Mouse (Mus musculus): ENCODE data around the gene Ano6.

Ano6 gene

DNA sequence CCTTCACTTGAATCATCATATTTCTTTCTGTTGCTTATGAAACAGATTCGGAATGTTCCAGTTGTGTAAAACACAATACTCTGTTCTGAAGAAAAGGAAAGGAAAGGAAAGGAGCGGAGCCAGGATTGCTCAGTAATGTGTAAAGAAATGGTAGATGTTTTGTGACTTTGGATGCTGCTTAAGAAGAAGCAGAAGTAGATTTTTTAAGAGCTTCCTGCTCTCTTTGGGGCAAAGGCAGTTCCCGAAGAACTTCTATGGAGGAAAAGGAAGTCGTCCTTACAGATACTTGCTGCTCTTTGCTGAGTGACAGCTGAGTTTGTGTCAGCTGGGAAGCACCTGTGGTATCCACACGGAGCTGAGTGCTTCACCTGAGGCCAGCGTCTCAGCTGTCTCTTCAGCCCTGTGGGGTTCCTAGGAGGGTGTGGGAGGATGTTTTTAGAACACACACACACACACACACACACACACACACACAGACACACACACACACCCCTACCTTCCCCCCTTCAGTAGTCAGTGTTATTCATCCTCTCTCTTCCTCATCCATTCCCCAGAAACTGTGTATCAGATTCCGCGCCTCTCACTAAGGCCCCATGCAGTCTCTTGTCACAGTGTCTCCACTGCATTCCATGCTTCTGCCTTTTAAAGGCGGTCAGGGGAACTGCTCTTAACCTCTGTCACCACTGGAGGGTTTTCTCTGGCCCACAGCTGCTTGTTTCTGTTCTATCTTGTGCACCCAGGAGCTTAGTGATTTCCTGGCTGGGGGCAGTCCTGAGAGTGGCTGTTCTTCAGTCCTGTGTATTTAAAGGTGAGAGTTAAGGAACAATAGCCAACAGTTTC lies 6.7 kb downstream of the Ano6 start:
- no peak for DNase-seq (ENCODE audit: low read depth, low spot score)

DNA sequence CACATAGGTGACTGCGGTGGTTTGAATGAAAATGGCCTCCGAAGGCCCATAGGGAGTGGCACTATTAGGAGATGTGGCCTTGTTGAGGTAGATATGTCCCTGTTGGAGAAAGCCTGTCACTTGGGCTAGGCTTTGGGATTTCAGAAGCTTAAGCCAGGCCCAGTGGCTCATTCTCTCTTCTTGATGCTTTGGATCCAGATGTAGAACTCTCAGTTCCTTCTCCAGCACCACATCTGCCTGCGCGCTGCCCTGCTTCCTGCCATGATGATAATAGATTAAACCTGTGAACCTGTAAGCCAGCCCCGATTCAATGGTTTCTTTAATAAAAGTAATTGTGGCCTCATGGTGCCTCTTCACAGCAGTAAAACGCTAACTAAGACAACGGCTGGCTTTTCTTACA lies 7.6 kb downstream of the Ano6 start:
- no peak for DNase-seq (ENCODE audit: low read depth, low spot score)

DNA sequence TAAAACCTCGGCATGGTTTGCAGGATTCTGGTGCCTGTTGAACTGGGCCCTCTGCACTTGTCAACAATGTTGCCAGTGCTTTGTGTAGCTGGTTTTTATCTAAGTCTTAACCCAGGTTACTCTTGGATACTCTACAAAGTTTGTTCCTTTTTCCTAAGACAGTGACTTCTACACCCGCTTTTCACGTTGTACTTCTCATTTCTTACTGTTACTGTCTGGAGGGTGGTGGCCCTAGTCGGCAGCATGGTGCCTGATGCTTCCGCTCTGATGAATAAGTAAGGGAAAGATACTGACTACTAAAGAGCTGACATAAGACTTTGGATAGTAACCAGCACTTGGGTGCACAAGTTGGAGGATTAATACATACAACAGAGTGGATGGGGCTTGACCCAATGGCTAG lies 9.0 kb downstream of the Ano6 start:
- no peak for DNase-seq (ENCODE audit: low read depth, low spot score)

DNA sequence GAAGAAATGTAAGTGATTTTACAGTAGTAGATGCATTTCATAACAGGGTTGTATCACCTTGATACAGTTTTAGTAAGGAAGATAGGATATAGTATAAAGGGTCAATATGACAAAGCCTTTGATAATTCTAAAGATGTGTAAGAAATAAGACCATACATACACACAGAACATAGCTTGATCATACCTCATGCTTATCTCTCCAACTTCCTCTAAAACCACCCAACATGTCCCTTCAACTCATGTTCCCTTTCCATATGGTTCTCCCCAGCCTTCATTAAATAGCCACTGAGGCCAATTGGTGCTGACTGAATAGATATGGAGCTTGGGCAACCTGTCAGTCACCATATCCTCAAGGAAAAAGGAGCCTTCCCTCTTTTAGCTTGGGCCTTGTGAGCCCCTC lies 9.4 kb downstream of the Ano6 start:
- DNase-seq (ENCODE audit: low read depth, low spot score) = no peak

DNA sequence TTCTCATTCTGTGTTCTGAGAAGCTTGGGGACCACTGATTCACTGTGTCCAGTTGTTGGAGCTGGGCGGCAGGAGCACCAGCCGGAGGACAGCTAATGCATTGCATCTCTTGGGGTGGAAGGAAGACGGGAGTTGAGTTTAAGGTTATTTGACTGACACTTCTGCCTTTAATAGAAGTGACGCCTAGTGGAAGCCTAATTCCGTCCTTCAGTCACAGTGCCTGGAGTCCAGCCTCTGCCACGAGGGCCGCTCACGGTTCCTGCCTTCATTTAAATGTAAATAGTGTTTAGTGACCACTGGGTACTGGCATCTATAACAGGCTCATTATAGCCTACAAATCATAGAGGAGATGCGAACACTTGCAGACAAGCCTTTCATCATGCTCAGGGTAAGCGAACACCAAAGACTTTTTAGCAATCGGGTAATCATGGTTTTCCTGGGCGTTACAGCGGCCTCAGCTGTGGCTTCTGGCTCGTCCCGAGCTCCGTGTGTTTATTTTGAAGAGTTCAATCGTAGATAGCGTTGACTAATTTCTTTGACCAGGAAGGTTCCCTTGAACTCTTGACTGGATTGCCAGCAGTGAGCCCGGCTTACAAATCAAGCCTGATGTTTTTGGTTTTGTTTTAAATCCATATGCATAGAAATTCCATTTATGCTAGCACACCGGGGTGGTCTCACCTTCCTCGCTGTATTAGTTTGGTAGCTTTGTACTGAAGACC lies 10.8 kb downstream of the Ano6 start:
- DNase-seq (ENCODE audit: low read depth, low spot score) = no peak

DNA sequence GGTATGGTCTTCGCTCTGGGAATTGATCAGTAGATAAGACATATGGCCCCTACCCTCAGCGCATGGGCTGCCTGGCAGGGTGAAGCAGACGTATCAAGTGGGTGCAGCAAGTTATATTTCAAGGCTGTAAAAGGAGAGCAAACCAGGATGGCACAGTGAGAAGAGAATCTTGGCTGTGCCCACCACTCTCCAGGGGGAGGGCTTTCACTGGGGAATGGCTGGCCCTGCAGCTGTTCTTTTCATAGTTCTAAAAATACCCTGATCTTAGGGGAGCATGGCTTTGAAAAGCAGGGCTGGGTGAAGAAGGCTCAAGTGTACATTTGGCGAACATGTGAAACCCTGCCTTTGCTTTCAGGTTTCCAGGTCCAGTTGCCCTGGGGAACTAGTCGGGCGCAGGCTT lies 11.5 kb downstream of the Ano6 start:
- no peak for DNase-seq (ENCODE audit: low read depth, low spot score)

DNA sequence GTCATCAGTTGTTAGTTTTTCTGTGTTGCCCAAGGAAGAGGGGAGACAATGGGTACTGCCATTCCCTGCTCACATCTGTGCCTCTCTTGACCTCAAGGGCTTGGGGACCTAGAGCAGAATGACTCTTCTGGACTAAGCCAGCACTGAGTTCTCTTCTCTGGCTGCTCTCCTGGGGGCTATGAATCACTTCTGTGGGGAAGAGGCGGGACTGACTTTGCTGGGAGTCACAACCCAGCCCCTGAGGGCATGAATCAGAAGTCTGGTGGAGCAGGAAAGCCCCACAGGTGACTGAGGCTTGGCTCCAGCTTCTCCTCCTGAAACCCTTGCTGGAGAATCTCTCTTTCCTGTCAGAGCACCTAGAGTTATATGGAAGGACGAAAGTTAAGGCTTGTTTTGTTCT lies 12.1 kb downstream of the Ano6 start:
- no peak for DNase-seq (ENCODE audit: low read depth, low spot score)

DNA sequence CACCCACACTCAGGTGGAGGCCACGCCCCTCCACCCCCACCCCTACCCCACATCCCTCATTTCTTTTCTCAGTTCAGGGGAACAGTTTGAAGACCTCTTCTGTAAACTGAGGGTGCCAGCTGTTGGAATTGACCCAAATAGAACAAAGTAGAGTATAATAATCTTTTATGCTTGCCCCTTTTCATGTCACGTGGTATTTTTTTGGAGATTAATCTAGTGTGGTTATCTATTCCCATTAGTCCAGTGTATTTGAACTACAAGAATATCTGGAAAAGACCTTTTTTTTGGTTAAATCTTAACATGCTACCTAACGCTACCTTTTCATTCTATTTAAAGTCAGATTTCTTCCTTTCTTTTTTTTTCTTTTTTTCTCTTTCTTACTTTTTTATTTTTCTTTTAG lies 12.8 kb downstream of the Ano6 start:
- no peak for DNase-seq (ENCODE audit: low read depth, low spot score)

DNA sequence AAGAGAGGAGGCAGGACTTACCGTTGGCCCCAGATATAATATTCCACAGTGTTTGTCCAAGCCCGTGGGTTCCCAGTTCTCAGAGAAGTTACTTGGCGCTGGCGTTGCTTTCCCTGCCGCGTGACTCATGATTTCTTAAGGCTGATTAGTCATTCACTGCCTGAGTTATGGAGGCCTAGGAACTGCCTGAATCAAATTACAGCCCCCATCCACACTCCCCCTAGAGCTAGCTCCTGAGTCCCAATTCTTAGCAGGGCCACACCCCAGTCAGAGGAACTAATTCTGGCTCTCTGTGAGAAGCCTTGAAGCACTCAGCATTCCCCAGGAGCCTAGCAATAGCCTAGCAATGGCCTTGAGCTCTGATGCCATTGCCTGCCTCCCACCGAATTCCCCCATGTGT lies 13.6 kb downstream of the Ano6 start:
- no peak for DNase-seq (ENCODE audit: low read depth, low spot score)

DNA sequence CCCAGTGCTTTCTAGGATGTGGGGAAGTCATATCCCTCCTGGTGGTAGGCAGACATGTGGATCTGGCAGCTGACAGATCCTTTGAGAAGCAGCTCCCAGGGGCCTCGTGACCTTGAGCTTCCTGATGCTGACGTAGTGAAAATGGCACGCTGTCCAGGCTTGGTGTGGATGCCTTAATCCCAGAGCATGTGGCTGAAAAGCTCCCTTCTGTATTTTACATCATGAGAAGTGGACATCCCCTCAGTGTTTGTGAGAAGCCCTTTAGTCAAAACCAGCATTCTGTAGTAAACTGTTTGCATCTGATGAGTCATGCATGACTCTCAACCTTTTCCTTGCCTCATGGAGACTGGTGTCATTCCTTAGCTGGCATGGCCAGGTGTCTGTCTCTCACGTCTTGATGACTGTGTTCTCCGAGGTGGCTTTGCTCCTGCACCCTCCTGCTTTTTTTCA lies 14.4 kb downstream of the Ano6 start:
- no peak for DNase-seq (ENCODE audit: low read depth, low spot score)

DNA sequence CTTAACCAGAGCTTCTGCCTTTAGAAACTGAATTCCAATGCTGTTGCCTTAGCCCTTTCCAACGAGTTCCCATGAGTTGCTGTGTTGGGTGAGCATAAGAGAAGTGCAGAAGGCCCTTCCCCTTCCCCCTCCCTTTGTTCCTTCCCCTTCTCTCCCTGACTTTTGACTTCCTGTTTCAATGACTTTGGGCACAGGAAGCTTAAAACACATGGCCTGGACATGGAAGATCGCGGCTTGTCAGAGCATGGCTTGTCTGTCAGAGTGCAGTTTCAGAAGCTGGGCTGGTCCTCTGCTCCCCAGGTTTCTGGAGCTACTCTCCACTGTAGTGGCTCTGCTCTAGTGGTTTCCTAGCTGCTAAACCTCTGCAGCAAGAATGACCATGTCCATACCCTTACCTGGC lies 17.3 kb downstream of the Ano6 start:
- DNase-seq (ENCODE audit: low read depth, low spot score) = no peak

DNA sequence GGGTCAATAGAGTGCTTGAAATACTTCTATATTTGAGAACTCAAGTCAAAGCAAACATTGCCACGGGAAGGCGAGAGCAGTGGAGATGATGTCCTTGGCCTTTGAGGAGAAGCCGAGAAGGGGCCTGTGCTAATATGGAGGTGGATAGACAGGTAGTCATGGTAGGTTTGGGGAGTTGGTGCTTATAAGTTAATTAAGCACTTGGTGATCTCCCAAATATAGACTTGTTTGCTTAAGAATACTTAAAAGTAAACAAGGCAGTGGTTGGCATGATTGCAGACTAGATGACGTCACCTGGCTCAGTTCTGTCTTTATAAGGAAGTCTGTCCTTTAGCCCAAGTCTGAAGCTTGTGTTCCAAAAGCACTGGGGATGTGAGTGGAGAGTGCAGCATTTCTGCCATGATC lies 19.7 kb downstream of the Ano6 start:
- DNase-seq (ENCODE audit: low read depth, low spot score) = no peak

DNA sequence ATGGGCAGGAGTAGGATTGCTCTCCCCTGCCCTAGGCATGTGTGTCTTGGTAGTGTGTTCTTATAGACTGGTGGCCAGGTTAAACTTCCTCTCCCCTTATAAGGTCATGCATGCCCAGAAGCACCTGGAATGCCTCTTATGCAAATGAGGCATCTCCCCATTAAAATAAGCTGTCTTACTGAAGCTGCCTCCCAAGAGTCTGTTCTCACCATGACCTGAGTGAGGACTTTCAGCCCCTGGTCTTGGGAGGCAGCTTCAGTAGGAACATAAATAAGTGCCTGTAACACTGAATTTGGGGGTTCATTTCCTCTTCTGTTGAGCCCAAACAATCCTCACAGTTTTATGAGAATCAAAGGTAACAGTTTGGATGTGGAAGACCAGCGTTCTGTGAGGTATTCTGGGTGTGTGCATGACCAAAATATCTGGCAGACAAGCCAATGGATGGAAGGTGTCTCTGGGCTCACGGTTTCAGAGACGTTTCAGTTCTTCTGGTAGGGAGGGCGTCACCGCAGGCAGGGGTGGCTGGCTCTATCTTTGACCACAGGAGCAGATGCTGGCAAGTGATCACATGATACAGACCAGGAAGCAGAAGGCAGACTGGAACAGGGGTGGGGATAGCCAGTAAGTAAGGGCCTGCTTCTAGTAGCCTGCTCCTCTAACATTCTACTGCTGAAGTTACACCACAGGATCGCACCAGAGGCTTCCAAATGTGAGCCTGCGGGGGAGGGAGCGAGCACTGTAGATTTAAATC lies 22.4 kb downstream of the Ano6 start:
- no peak for DNase-seq (ENCODE audit: low read depth, low spot score)

DNA sequence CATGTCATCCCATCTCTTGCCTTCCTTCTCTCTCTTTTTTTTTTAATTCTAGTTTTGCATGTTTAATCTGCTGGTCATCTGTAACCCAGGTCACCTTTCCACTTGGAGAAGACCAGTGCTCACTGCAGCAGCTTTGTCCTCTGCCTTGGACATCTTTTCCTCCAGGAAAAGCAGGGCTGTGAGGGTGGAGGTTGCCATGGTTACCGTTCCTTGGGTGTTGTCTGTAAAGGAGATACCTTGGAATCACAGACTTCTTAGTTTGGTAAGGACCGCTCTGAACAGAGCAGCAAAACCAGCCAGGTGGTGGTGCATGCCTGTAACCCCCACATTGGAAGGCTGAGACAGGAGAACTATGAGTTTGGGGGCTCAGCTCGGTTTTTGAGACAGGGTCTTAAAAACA lies 26.9 kb downstream of the Ano6 start:
- no peak for DNase-seq (ENCODE audit: low read depth, low spot score)

DNA sequence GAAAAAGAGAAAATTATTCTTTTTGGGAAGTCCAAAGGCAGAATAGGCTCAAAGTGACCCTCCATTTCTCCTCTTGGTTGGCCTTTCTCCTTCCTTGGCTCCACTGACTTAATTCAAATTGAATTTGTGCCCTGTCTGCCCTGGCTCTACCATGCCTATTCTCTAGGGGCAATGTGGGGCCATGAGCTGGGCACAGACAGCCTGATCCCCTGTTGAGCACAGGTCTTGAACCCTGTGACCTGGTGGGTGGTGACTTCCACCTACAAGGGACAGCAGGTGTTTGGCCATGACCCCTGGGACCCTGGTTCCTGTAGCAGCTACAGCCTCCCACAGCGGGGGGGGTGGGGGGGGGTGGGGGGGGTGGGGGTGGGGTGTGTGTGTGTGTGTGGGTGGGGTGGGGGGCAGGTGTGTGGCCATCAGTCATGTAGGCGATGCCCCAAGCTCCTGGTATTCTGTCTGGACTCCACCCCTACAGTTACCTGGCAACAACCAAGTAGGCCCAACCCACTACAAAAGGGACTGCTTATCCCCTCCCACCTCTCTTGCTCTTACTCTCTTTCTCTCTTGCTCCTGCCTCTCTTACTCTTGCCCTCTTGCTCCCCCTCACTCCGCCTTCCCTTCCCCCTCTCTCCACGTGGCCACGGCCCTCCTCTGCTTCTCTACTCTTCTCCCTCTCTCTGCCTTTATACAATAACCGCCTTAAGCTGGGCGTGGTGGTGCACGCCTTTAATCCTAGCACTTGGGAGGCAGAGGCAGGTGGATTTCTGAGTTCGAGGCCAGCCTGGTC lies 28.8 kb downstream of the Ano6 start:
- DNase-seq (ENCODE audit: low read depth, low spot score) = no peak

DNA sequence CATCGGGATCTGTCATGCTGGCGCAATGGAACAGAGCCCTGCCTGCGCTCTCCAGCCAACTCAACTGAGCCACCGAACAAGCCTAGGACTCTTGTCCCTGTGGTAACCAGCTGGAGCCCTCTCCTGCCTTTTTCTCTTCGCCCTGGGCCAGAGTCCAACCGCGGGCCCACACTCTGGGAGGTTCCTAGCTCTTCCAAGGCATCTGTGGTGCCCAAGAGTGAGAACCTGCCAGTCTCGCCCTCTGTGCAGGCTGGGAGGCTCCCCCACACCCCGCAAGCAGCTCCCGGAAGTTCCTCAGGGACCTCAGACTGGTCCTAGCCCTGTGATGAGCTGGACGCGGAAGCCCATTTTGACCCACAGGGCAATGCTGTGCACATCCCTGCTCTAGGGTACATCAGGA lies 29.5 kb downstream of the Ano6 start:
- no peak for DNase-seq (ENCODE audit: low read depth, low spot score)

DNA sequence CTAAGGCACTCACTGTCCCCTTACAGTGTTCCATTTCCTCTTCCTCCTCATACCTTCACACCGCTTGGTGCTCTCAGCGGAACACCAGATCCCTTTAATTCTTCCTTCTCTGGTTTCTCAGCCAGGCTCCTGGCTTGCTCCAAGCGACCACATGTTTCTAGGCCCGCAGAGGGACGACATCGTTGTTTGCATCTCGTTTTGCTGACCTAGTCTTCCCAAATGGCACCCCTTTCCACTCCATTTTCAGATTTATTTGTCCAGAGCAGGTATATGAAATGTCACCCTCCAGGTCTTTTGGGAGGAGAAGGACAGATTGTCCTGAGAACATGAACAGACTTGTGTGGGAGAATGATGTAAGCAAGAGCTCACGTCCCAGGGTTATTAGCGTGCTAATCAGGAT lies 30.0 kb downstream of the Ano6 start:
- DNase-seq (ENCODE audit: low read depth, low spot score) = no peak

DNA sequence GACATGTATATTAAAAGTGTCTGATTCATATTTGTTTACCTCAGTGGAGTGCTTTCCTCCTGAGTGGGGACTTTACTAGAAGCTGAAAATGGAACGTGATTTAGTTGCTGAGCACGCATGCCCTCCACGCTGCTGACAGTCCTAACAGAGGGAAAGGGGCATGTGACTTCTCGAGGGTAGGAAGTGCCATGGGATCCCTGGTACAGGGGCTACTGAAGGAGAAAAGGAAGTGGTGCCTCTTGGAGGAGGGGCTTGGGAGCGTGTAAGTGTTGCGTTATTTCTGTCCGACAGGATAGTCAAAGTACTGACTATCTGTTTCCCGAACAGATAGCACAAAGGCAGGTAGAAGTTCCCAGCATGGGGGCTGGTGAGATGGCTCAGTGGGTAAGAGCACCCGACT lies 31.5 kb downstream of the Ano6 start:
- no peak for DNase-seq (ENCODE audit: low read depth, low spot score)

DNA sequence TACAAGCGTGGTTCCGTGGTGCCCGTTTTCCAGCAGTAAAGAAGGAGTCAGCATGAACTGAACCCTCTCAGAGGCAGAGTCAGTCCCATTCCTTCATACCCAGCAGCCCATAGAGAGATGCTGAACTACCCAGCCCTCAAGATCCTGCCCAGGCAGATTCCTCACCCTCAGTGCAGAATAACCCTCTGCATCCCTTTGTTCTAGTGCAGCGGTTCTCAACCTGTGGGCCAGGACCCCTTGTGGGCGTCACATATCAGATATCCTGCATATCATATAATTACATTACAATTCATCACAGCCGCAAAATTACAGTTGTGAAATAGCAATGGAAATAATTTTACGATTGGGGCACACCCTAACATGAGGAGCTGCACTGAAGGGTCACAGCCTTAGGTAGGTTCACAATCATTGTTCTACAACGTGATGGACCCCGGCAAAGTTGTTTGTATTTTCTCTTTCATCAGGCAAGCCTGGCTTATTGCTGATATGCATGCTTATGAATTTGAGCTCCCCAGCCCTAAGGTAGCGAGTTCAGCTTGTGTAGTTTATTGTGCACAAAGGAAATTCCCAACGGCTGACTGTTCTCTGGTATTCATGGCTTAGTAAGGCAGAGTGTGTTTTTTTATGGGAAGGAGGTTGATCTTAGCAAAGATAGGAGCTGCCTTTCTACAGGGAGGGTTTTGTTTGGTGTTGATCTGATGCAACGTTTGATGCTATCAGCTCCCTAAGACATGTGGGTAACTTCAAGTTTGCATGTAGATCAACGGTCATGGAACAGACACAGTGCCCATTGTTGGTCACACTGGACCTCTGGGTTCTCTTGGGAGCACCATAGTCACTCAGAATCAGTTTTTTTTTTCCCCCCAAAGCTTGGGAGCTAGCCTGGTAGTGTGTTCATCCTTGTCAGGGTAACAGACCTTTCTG lies 33.0 kb downstream of the Ano6 start:
- DNase-seq (ENCODE audit: low read depth, low spot score) = no peak

DNA sequence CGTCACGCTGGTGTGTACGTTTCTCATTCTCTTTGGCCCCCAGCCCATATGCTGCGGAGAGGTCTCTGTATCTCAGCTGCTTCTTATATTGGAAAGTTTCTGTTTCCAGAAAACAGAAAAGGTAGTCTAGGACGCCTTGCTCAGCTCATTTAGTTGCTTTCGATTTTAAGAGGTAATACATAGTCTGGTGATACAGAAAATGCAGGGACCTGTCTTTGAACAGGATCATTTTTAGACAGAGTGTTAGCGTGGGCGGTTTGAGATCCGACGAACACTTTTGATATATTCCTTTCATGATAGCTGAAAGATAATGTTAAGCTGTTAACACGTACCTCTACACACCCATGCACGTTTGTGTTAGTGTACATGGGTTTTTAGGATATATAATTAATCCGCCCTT lies 35.9 kb downstream of the Ano6 start:
- no peak for DNase-seq (ENCODE audit: low read depth, low spot score)
